Mouse (Mus musculus): Measurements from ENCODE around the gene Fis1. TPM values are rescaled to one million over a fixed set of nuclear protein-coding genes. Genes with fewer than 3 reads are reported as not detected.
A peak's percentile ranks its signal among the peaks of the same experiment; 100 is the strongest.

The Fis1 gene
- total RNA-seq (2015; ENCODE audit: low replicate concordance), result 149 and 151 TPM in 2 replicates
- 75.7 and 75.9 TPM in 2 replicates for total RNA-seq (2017; ENCODE audit: low replicate concordance)

GRCm38 (mm10) chr5:136953015-136953414 lies at the start of gene Fis1:
TSS of gene Fis1 (plus strand) at chr5:136953275.
- ATAC-seq (replicated peaks; ENCODE audit: low FRiP score, poor library complexity, severe bottlenecking), result peak; percentile 100

DNA sequence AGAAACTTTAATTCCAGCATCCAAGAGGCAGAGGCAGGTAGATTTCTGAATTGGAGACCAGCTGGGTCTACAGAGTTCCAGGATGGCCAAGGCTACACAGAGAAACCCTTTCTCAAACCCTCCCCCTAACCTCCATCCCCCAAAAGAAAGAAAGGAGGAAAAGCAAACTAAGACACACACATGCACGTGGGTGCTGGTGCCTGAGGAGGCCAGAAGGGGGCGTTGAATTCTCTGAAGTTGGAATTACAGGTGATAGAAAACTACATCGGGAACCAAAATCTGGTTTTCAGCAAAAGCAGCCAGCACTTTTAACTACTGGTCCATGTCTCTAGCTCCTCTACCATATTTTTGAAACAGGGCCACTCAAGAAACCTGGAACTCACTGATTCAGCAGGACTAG lies 48.5 kb upstream of the Fis1 start:
- no peak for ATAC-seq (replicated peaks; ENCODE audit: low FRiP score, poor library complexity, severe bottlenecking)

DNA sequence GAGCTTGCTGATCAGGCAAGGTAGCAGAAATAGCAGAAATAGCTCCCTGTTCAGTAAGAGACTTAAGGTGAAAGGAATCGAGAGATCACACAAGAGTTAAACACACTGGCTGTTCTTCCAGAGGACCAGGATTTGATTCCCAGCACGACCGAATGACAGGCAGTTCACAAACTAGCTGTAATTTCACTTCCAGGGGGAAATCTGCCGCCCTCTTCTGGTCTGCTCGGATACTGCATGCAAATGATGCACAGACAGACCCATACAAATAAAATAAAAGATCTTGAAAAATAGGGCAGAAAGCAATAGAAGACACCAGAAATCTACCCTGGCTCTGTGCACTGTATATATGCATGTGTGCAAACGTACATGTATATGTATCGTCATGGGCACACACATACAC lies 47.4 kb upstream of the Fis1 start:
- ATAC-seq (replicated peaks; ENCODE audit: low FRiP score, poor library complexity, severe bottlenecking), result no peak

- ATAC-seq (replicated peaks; ENCODE audit: low FRiP score, poor library complexity, severe bottlenecking), result no peak
Measured at GRCm38 (mm10) chr5:136907587-136907986, 45.5 kb upstream of the Fis1 start.

DNA sequence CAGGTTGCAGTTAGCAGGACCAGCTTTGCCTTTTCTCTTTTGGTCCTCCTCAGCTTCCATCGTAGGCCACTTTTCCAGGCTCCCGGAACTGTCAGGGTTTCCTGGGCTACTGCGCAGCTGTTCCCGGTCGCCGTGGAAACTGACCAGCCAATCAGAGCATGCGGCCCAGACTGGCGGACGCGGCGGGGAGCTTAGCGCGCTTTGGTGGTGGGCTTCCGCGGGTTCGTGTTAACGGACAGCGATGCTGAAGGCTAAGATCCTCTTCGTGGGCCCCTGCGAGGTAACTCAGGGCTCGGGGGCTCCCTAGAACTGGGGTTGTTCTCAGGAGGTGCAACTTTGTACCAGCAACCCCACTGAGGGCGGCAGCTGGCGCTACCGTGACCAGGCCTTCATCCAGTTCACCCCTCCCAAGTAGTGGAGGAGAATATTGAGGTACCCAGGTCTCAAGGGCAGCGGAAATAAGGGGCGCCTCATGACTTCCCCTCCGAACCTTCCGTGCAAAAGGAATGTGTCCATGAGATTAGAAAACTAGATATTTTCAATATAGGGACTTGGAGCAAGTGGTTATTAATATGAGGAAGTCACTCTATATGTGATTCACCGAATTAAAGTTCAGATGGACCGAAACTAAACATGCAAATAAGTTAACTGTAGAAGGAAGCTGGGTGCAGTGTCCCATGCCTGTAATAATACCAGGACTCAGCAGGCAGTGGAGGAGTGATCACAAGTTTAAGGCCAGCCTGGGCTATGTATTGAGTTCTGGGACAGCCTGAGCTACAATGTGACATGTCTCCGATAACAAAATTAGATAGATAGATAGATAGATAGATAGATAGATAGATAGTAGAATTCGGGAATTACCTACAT lies 44.9 kb upstream of the Fis1 start, which contains the start of gene Ift22:
Ift22 (plus strand) TSS at position 160 of the 867 bp plus-strand sequence.
- no peak for ATAC-seq (replicated peaks; ENCODE audit: low FRiP score, poor library complexity, severe bottlenecking)

DNA sequence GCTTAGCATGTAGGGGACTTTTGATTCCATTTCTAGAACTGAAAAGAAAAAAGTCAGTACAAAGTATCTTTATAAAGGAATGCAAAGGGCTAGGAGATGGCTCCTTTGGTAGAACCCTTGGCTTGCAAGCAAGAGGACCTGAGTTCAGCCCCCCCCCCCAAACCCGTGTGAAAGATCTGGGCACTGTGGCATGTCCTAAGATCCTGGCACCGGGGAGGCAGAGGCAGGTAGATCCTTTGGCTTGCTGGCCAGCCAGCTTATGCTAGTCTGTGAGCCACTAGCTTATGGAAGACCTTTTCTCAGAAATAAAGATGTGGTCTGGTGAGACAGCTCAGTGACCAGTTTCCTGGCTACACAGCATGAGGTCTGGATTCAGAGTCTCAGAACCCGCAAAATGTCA lies 38.9 kb upstream of the Fis1 start:
- no peak for ATAC-seq (replicated peaks; ENCODE audit: low FRiP score, poor library complexity, severe bottlenecking)

GRCm38 (mm10) chr5:136917613-136918242 lies 35.3 kb upstream of the Fis1 start:
- ATAC-seq (replicated peaks; ENCODE audit: low FRiP score, poor library complexity, severe bottlenecking), result no peak

DNA sequence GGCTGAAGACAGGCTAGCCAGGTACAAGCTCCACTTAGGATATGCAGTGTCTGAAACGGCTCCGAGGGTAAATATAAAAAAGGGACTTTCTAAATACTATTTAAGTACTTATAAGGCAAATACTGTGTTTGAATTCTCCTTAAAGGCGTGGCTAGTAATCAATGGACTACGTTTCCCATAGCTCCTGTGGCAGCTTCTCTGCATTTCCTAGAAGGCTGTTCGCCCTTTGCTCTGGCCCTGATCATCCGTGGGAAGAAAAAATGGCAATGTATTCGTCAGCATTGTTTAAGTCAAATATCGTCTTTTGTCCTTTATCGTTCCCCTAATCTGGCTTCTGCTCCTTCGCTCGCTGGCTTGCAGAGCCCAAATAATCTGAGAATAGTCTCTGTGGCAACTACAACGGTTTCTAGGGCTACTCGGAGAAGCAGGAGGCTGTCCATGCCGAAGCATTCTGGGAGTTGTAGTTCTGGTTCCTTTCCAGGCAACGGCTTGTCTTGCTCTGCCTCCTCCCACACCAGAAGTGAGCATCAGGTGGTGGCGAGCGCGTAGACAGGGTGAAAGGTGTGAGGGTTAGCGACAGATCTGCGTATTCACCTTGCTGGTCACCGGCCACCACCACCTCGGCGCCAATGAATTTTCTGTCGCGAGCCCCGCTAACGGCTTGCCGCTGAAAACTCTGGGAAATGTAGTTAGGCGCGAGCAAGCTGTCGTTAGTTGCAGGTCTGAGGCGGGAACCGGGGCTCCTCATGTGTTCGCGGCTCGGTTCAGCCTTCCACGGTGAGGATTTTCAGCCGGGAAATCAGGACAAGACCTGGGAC lies 34.2 kb upstream of the Fis1 start:
- peak; percentile 97 for ATAC-seq (replicated peaks; ENCODE audit: low FRiP score, poor library complexity, severe bottlenecking)

DNA sequence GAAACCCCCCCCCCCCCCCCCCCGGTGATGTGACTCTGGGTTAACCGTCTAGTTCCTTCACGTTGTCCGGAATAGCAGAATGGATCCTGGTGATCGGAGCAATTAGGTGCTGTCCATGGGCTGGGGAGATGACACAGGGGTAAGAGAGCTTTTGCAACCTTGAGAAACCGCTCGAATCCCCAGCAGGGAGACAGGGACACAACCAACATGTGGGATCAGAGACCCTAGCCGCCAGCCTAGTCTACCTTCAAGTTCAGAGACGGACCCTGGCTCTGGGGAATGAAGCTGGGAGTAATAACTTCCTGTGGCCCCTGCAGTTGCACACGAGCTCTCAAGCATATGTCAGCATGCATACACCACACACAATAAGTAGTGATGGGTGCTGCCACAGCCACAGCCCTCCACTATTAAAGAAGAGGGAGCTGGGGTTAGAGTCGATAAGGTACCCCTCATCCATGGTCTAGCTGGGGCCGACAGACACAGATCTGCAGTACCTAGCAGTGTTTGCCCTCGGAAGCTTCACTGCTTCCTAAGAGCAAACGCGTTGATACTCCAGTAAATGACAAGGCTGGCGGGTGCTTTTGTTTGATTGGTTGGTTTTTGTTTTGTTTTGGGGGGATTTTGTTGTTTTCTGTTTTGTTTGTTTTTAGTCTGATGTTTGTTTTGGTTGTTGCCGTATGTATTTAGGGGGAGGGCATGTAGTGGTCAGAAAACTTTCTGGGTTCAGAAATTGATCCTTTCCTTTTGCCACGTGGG lies 33.4 kb upstream of the Fis1 start:
- no peak for ATAC-seq (replicated peaks; ENCODE audit: low FRiP score, poor library complexity, severe bottlenecking)

- no peak for ATAC-seq (replicated peaks; ENCODE audit: low FRiP score, poor library complexity, severe bottlenecking)
Measured at GRCm38 (mm10) chr5:136922830-136923229, 30.2 kb upstream of the Fis1 start.

DNA sequence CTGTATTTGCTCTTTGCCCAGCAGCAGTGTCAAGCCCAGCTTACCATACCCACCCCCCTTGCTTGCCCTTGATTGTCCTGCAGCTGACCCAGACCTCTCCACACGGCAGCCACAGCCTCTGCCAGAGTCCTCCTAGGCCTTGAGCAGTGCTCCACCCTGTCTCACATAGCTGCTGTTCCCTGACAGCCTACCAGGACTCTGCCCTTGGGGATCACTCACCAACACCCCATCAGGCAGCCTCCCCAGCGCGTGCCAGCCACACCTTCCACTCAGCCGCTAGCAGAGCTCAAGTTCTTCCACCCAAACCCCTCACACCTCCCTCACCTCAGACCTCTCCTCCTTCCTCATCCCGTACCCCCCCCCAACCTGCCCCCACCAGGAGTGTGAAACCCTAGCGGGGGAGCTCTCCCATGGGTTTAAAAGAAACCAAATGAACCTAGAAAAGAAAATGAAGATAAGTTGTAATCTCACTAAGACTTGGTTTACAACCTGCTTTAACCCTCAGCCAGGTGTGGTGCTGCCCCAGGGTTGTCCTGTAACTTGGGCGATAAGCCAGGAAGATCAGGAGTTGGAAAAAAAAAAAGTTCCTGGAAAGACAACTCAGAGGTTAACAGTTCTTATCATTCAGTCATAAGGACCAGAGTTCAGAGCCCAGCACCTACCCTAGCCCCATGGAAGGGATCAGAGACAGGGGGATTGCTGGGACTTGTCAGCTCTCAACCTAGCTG lies 29.2 kb upstream of the Fis1 start:
- ATAC-seq (replicated peaks; ENCODE audit: low FRiP score, poor library complexity, severe bottlenecking), result no peak

GRCm38 (mm10) chr5:136929073-136929472 lies 24.0 kb upstream of the Fis1 start:
- ATAC-seq (replicated peaks; ENCODE audit: low FRiP score, poor library complexity, severe bottlenecking), result peak; percentile 79

- ATAC-seq (replicated peaks; ENCODE audit: low FRiP score, poor library complexity, severe bottlenecking), result no peak
Measured at GRCm38 (mm10) chr5:136931896-136932295, 21.2 kb upstream of the Fis1 start.

DNA sequence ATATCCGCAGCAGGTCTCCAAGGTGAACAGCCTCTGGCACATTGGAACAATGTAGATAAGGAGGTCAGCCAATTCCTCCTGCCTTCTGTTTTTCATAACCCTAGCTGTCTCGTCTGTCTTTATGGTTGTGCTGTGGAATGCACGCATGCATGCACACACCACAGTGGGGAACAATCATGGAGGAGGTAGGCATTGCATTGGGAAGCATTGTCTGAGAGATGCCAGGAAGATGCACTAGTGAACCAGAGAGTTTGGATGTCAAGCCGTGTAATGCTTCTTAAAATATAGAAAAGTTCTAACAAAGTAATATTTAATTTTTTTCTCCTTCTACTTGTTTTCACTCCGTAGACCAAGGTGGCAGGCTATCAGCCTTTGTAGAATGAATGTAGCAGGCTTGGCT lies 20.1 kb upstream of the Fis1 start:
- no peak for ATAC-seq (replicated peaks; ENCODE audit: low FRiP score, poor library complexity, severe bottlenecking)

DNA sequence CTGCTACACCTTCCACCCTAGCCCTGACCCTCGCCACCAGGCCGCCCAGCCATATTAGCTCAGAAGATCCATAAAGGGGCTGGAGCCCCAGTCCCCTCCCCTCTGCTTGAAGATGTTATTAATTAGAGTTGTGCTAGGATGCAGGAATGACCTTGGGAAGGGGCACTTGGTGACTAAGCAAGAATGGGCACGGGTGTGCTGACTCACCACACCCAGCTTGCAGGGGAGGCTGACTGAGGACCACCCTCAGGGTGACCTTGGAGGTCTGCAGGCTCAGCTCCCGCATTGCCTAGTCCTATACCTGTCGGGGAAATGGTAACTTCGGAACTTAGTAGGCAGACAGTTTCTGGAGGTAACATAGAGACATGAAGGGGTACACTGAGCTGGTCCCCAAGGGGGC lies 19.1 kb upstream of the Fis1 start:
- ATAC-seq (replicated peaks; ENCODE audit: low FRiP score, poor library complexity, severe bottlenecking), result no peak

DNA sequence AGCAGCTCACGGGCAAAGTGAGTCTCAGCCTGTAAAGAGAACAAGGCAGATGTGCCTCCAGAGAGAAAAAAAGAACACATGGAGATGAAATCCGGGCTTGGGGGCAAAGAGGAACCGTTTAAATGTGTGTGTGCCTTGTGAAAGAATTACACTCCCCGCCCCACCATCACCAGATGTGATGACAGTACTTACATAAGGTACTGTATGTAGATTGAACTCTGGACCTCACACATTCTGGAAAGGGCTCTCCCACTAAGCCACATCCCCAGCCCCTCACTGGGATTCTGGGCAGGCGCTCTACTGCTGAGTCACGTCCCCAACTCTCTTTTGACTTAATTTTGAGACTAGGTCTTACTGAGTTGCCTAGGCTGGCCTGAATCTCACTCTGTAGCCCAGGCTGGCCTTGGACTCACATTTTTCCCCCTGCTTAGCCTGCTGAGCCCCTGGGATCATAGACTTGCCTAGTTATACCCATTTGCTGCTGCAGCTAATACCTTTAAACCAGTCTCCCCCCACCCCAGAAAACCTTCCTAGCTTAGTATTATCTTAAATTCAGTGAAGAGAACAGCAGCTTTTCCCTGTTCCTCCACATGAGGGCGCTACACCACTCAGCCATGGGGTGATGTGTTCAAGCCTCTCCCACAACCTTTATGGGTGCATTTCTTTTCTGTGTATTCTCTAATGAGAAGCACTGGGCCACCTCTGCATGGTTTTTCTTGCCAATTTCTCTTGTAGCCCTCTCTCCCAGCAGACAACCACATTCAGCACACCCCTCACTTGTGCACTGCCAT lies 17.0 kb upstream of the Fis1 start:
- ATAC-seq (replicated peaks; ENCODE audit: low FRiP score, poor library complexity, severe bottlenecking), result no peak

GRCm38 (mm10) chr5:136936750-136937149 lies 16.3 kb upstream of the Fis1 start:
- no peak for ATAC-seq (replicated peaks; ENCODE audit: low FRiP score, poor library complexity, severe bottlenecking)

- ATAC-seq (replicated peaks; ENCODE audit: low FRiP score, poor library complexity, severe bottlenecking), result no peak
Measured at GRCm38 (mm10) chr5:136937621-136938020, 15.5 kb upstream of the Fis1 start.

Measured in erythroid progenitor cell, adult 5-6 weeks (primary cell).